ENCODE assay signal across 10 mouse cellular contexts in genomic region chr3:52210556-52211302, GRCm38 (mm10). TPM values are rescaled to one million over a fixed set of nuclear protein-coding genes. Genes with fewer than 3 reads are reported as not detected.
A peak's percentile ranks its signal among the peaks of the same experiment; 100 is the strongest.
DNase-seq lines count a peak whose midpoint lies in the region.
"Had no signal": no experiment of that assay in that cellular context is flagged by ENCODE, and none has a peak within 500 bp of the region (broad histone marks: within the 10 kb centered on the region; RNA-seq: fewer than 3 reads in every experiment).

No protein-coding gene starts in this region.

- peak overlapping the region; percentile 70 for H3K27ac ChIP-seq in heart, embryonic 10.5 days
- H3K27ac ChIP-seq: liver, embryonic 14.5 days had no signal

- H3K4me1 ChIP-seq in heart, embryonic 10.5 days = peaks cover 11% of the 10 kb centered on the region

- peak overlapping the region; percentile 52 for H3K4me3 ChIP-seq in heart, embryonic 10.5 days

- no peaks in the 10 kb centered on the region for H3K9me3 ChIP-seq in heart, embryonic 10.5 days

- H3K36me3 ChIP-seq in heart, embryonic 10.5 days = no peaks in the 10 kb centered on the region

- DNase-seq in heart, embryonic 10.5 days (ENCODE audit: low spot score) = no peak
- DNase-seq in heart, adult 18-20 months = no peak
- peak; percentile 53 for DNase-seq in embryo, embryonic 10.5 days (ENCODE audit: low spot score)
- peak; percentile 18 for DNase-seq in heart, postnatal 4 days
- peak; percentile 43 for DNase-seq in lung, postnatal 36 days
- no peak for DNase-seq in thymus, adult 18-20 months
- no peak for DNase-seq in left cerebral cortex, postnatal 10 days (ENCODE audit: extremely low spot score in 1 of 2, low spot score in 2 of 2)
- no peak for DNase-seq in spleen, adult 18-20 months
- DNase-seq: cerebellum, adult 18-20 months had no signal

- intact Hi-C loops in left cerebral cortex, postnatal 10 days (cut with DNase I) = no loop called here

- 14% methylated on average over 24 of the region's 24 CpGs for WGBS in heart, embryonic 10.5 days

- H3K27me3 ChIP-seq in heart, embryonic 10.5 days (ENCODE audit: insufficient read depth, poor library complexity, severe bottlenecking) = no peaks in the 10 kb centered on the region

RNA-seq across cellular contexts. Expression of gene Foxo1, which starts 57.4 kb away (rescaled TPM):
- polyA plus RNA-seq in heart, embryonic 10.5 days (2016; fragmentation: Nextera tagmentation; extraction: Ambion mirVana) = 4.8 and 5.3 TPM in 2 replicates
- 10 to 100 TPM; 11.1 to 14.0 TPM for total RNA-seq in heart, adult 18-20 months (2021)
- total RNA-seq in heart, postnatal 4 days (2021) = 10 to 100 TPM; 13.2 to 13.5 TPM
- 10 to 100 TPM; 13.2 to 16.4 TPM for total RNA-seq in left cerebral cortex, postnatal 10 days (2021)

Comparison
In these comparisons a context has a peak if more than half of its experiments do, and no peak if none do; other contexts are left out.
1. DNase-seq: peak in embryo, embryonic 10.5 days (single experiment), heart, postnatal 4 days (single experiment) and lung, postnatal 36 days (single experiment); none in heart, embryonic 10.5 days (single experiment), heart, adult 18-20 months (0 of 2), thymus, adult 18-20 months (0 of 2), left cerebral cortex, postnatal 10 days (0 of 2) and spleen, adult 18-20 months (0 of 2).